Mouse (Mus musculus) forebrain, postnatal 0 days (tissue): ENCODE data around the gene Hapln4. TPM values are rescaled to one million over a fixed set of nuclear protein-coding genes. Genes with fewer than 3 reads are reported as not detected.
A peak's percentile ranks its signal among the peaks of the same experiment; 100 is the strongest.

ENCODE experiments used
- ATAC-seq: fragments of 200-750 bp; cut with Nextera tagmentation; 2 replicates; pipeline ENCODE4 v1.8.0; 2017; ENCODE audit warnings: mild to moderate bottlenecking, moderate library complexity
- DNase-seq: peaks from one replicate; pipeline ENCODE4 v3.0.0-alpha.2; 2015
- H3K27ac ChIP-seq: fragments of 300-500 bp; sonication (generic); 2 replicates; pipeline ENCODE4 v1.5.1; 2014; ENCODE audit warnings: low read depth, mild to moderate bottlenecking, antibody characterized with exemption, low read length, moderate library complexity, mixed read lengths
- H3K27me3 ChIP-seq: fragments of 300-500 bp; sonication (generic); 2 replicates; pipeline ENCODE4 v1.6.1; 2014; ENCODE audit warnings: mild to moderate bottlenecking, low read length, mixed read lengths; ENCODE audit not compliant: insufficient read depth
- H3K36me3 ChIP-seq: fragments of 300-500 bp; sonication (generic); 2 replicates; pipeline ENCODE4 v1.6.1; 2014; ENCODE audit warnings: mild to moderate bottlenecking, moderate library complexity; ENCODE audit not compliant: insufficient read depth
- H3K4me1 ChIP-seq: fragments of 300-500 bp; sonication (generic); 2 replicates; pipeline ENCODE4 v1.6.1; 2014; ENCODE audit warnings: antibody characterized with exemption; ENCODE audit not compliant: insufficient read depth
- H3K4me2 ChIP-seq: fragments of 300-500 bp; sonication (generic); 2 replicates; pipeline ENCODE4 v1.6.1; 2014; ENCODE audit warnings: low read depth, mild to moderate bottlenecking, moderate library complexity
- H3K4me3 ChIP-seq: fragments of 300-500 bp; sonication (generic); 2 replicates; pipeline ENCODE4 v1.5.1; 2014; ENCODE audit warnings: low read depth, low read length, mixed read lengths
- H3K9ac ChIP-seq: fragments of 300-500 bp; sonication (generic); 2 replicates; pipeline ENCODE4 v1.6.1; 2014; ENCODE audit warnings: mild to moderate bottlenecking
- H3K9me3 ChIP-seq: fragments of 300-500 bp; sonication (generic); 2 replicates; pipeline ENCODE4 v1.6.1; 2016; ENCODE audit warnings: low read length
- CTCF ChIP-seq: sonication (generic); IDR thresholded peaks from 2 replicates; pipeline ENCODE4 v1.5.1; 2016; ENCODE audit warnings: antibody characterized with exemption, control low read depth, low read depth
- WGBS: fragments of 180-500 bp; shearing (Covaris S2); extraction: QIAGEN DNeasy Blood & Tissue Kit; methylation state at CpG from one replicate; pipeline ENCODE4 v1.1.7; 2014; 5-methylcytosine and 5-hydroxymethylcytosine counted together
- microRNA-seq, 2 experiments: library from miRNA; unstranded; fragments of <30 nt; microRNA quantifications; one replicate each; pipeline ENCODE4; 2016
- polyA plus RNA-seq: library from polyadenylated mRNA; unstranded; fragments of >200 nt; fragmentation: Nextera tagmentation; extraction: Ambion mirVana; gene quantifications from 2 replicates; pipeline ENCODE4 v1.2.1, GENCODE M21; 2015
- total RNA-seq: library from RNA; depleted of rRNA; stranded (reverse); fragments of >200 nt; gene quantifications from 2 replicates; pipeline ENCODE4 v1.2.3, GENCODE M21; 2014; rRNA removed

The Hapln4 gene
- total and polyA plus RNA-seq, 2 experiments from 2014 or later, result 0.48 to 0.71 TPM

DNA sequence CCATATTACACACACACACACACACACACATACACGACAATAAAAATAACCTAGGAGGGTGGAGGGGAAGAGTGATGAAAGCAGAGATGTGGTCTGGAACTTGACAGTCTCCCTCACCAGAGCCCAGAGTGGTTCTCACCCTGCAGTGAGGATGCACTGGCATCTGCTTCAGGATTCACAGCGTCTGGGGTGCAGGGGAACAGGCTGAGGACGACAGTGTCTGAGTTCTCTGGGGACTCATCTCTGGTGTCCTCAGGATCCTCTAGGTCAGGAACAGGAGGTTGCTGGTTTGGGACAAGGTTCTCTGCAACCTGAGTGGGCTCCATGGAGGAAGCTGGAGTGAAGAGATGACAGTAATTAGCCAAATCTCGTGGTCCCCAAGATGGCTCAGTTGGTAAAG, 54.6 kb downstream of the Hapln4 start:
- Histone ChIP-seq H3K9me3 (no peaks in the 10 kb centered on the region), H3K4me2 (peak overlapping the region; percentile 67; the same call in 1 of the 2 replicates), H3K36me3 (peaks cover 32% of the 10 kb centered on the region; the same call in 1 of the 2 replicates), H3K9ac (no peak overlapping the region; the same call in 1 of the 2 replicates), H3K27ac (no peak overlapping the region), H3K27me3 (no peaks in the 10 kb centered on the region), H3K4me1 (peaks cover 16% of the 10 kb centered on the region), H3K4me3 (no peak overlapping the region)
- ATAC-seq (no peak), DNase-seq (no peak)
- TF ChIP-seq CTCF, result no peak
- 84% methylated on average over 4 of the region's 4 CpGs for WGBS

DNA sequence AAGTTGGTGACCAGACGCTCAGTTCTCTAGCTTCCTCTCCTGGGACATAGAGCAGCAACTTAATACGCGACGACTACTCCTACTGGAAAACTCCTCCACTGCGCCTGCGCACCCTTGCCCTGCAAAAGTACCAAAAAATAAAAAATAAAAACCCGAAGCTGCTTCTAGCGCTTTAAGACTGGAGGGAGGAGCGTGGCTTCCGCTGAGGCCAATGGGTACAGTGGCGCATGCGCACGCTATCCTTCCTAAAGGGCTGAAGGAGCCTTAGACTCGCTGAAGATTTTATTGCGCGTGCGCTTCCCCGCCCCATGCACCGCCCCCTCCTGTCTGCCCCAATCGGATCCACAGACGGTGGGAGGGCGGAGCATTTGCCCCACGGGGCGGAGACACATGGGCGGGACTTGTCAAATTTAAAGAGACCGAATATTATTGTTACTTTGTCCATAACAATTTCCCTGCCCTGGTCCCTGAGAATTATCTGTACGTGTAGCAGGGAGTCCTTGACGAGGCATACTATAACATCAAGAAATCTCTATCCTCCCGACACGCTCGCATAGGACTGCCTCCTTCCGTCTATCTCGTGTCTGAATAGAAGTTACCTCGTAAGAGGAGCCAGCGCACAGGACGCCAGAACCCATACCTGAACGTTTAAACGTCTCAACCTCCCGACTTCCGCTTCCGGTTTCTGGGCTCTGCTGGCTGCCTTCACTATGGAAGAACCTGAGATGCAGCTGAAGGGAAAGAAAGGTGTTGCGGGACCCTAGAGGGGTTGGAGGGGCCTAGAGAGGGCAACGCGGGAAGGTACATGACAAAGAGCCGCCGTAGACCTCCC, 56.0 kb downstream of the Hapln4 start, which contains the start of the genes Rfxank, Borcs8 and Mef2b:
TSS of gene Rfxank (minus strand) at position 129 of the 832 bp plus-strand sequence.
TSS of gene Borcs8 (plus strand) at position 474 of the 832 bp plus-strand sequence.
TSS of gene Mef2b (plus strand) at position 686 of the 832 bp plus-strand sequence.
- WGBS, result under 1% methylated on average over 46 of the region's 46 CpGs
- TF ChIP-seq CTCF, result no peak
- no peaks in the 10 kb centered on the region for H3K27me3 ChIP-seq
- peak within 1 kb of the TSS; percentile 89 for H3K27ac ChIP-seq
- peaks cover 16% of the 10 kb centered on the region for H3K4me1 ChIP-seq
- peak within 1 kb of the TSS; percentile 67 for H3K4me2 ChIP-seq
- ATAC-seq (peak; percentile 98), DNase-seq (peak; percentile 100)
- H3K36me3 ChIP-seq, result peaks cover 22% of the 10 kb centered on the region; the same call in 1 of the 2 replicates
- H3K9ac ChIP-seq, result peak within 1 kb of the TSS; percentile 83
- H3K4me3 ChIP-seq, result peak within 1 kb of the TSS; percentile 75
- H3K9me3 ChIP-seq, result no peaks in the 10 kb centered on the region

DNA sequence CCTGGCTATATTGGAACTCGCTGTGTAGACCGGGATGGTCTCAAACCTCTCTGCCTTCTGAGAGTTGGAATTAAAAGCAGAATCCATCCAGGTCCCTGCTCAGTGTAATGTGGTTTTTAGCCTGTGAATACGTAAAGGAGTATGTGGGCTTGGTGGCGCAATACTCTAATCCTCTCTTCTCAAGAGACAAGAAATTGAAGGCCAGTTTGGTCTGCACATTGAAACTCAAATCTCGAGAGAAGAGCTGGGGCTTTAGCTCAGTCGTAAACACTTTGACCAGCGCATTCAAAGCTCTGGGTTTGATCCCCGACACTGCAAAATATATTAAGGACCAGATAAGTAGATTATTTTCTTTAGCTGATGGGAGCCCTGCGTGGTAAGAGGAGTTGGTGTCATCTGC, 56.7 kb downstream of the Hapln4 start:
- H3K27me3 ChIP-seq, result no peaks in the 10 kb centered on the region
- H3K4me3 ChIP-seq, result peak overlapping the region; percentile 75
- no peak for ATAC-seq
- H3K9ac ChIP-seq, result peak overlapping the region; percentile 83
- 9% methylated on average over 9 of the region's 9 CpGs for WGBS
- peak; percentile 29 for DNase-seq
- no peak for TF ChIP-seq CTCF
- H3K9me3 ChIP-seq, result no peaks in the 10 kb centered on the region
- peaks cover 14% of the 10 kb centered on the region; the same call in 1 of the 2 replicates for H3K36me3 ChIP-seq
- H3K4me2 ChIP-seq, result peak overlapping the region; percentile 53
- peaks cover 16% of the 10 kb centered on the region for H3K4me1 ChIP-seq
- peak overlapping the region; percentile 89 for H3K27ac ChIP-seq

Small RNA genes lying within 50 kb of the gene (microRNA-seq; reads per million reads assigned to microRNA genes)
- 2.3 to 5.4 reads per million in 2 experiments for gene Mir7066

Other genes with a start within 250 kb of the Hapln4 start
- gene Cilp2, start 195.8 kb upstream of the Hapln4 start, total RNA-seq, result 13.5 and 13.8 TPM in 2 replicates
- 9.5 and 10.1 TPM in 2 replicates for gene Cilp2, start 195.8 kb upstream of the Hapln4 start, polyA plus RNA-seq
- 0.95 TPM in 1 of 2 replicates, not detected in the other for gene Tssk6, start 181.3 kb upstream of the Hapln4 start, total RNA-seq
- 2.9 and 4.1 TPM in 2 replicates for gene Tssk6, start 181.3 kb upstream of the Hapln4 start, polyA plus RNA-seq
- 90.7 and 130 TPM in 2 replicates for gene Ndufa13, start 180.9 kb upstream of the Hapln4 start, total RNA-seq
- gene Ndufa13, start 180.9 kb upstream of the Hapln4 start, polyA plus RNA-seq, result 209 and 263 TPM in 2 replicates
- gene Yjefn3, start 180.7 kb upstream of the Hapln4 start, total RNA-seq, result 8.9 and 15.0 TPM in 2 replicates
- gene Yjefn3, start 180.7 kb upstream of the Hapln4 start, polyA plus RNA-seq, result 15.3 and 16.5 TPM in 2 replicates
- gene Gatad2a, start 87.1 kb upstream of the Hapln4 start, total RNA-seq, result 22.9 and 27.8 TPM in 2 replicates
- gene Gatad2a, start 87.1 kb upstream of the Hapln4 start, polyA plus RNA-seq, result 21.7 and 24.9 TPM in 2 replicates
- gene Mau2, start 40.7 kb upstream of the Hapln4 start, total RNA-seq, result 137 and 142 TPM in 2 replicates
- 46.6 and 56.2 TPM in 2 replicates for gene Mau2, start 40.7 kb upstream of the Hapln4 start, polyA plus RNA-seq
- 19.9 and 20.9 TPM in 2 replicates for gene Sugp1, start 40.6 kb upstream of the Hapln4 start, total RNA-seq
- gene Sugp1, start 40.6 kb upstream of the Hapln4 start, polyA plus RNA-seq, result 41.8 and 46.1 TPM in 2 replicates
- gene Tm6sf2, start 10.5 kb upstream of the Hapln4 start, total RNA-seq, result 0.92 and 3.0 TPM in 2 replicates
- 0.18 and 0.56 TPM in 2 replicates for gene Tm6sf2, start 10.5 kb upstream of the Hapln4 start, polyA plus RNA-seq
- 316 and 372 TPM in 2 replicates for gene Ncan, start 37.4 kb downstream of the Hapln4 start, total RNA-seq
- gene Ncan, start 37.4 kb downstream of the Hapln4 start, polyA plus RNA-seq, result 112 and 209 TPM in 2 replicates
- 6.6 and 7.2 TPM in 2 replicates for gene Nr2c2ap, start 47.9 kb downstream of the Hapln4 start, total RNA-seq
- 55.9 and 58.0 TPM in 2 replicates for gene Nr2c2ap, start 47.9 kb downstream of the Hapln4 start, polyA plus RNA-seq
- 8.5 and 10.2 TPM in 2 replicates for gene Rfxank, start 55.7 kb downstream of the Hapln4 start, total RNA-seq
- gene Rfxank, start 55.7 kb downstream of the Hapln4 start, polyA plus RNA-seq, result 6.0 and 7.9 TPM in 2 replicates
- 59.3 and 74.9 TPM in 2 replicates for gene Borcs8, start 56.0 kb downstream of the Hapln4 start, total RNA-seq
- 56.5 and 64.4 TPM in 2 replicates for gene Borcs8, start 56.0 kb downstream of the Hapln4 start, polyA plus RNA-seq
- gene Mef2b, start 56.3 kb downstream of the Hapln4 start, total RNA-seq, result 0.90 TPM in 1 of 2 replicates, not detected in the other
- 1.3 and 1.7 TPM in 2 replicates for gene Mef2b, start 56.3 kb downstream of the Hapln4 start, polyA plus RNA-seq
- 60.7 and 74.9 TPM in 2 replicates for gene Tmem161a, start 88.9 kb downstream of the Hapln4 start, total RNA-seq
- 43.3 and 52.7 TPM in 2 replicates for gene Tmem161a, start 88.9 kb downstream of the Hapln4 start, polyA plus RNA-seq
- 11.7 and 12.0 TPM in 2 replicates for gene Slc25a42, start 128.8 kb downstream of the Hapln4 start, total RNA-seq
- gene Slc25a42, start 128.8 kb downstream of the Hapln4 start, polyA plus RNA-seq, result 4.6 and 6.2 TPM in 2 replicates
- gene Sugp2, start 150.8 kb downstream of the Hapln4 start, total RNA-seq, result 119 and 129 TPM in 2 replicates
- gene Sugp2, start 150.8 kb downstream of the Hapln4 start, polyA plus RNA-seq, result 50.9 and 65.0 TPM in 2 replicates
- gene Armc6, start 151.0 kb downstream of the Hapln4 start, total RNA-seq, result 108 and 136 TPM in 2 replicates
- gene Armc6, start 151.0 kb downstream of the Hapln4 start, polyA plus RNA-seq, result 119 and 122 TPM in 2 replicates
- 27.2 and 34.7 TPM in 2 replicates for gene Homer3, start 199.4 kb downstream of the Hapln4 start, total RNA-seq
- gene Homer3, start 199.4 kb downstream of the Hapln4 start, polyA plus RNA-seq, result 20.2 and 23.9 TPM in 2 replicates
- gene Ddx49, start 219.0 kb downstream of the Hapln4 start, total RNA-seq, result 46.6 and 49.3 TPM in 2 replicates
- 49.3 and 54.9 TPM in 2 replicates for gene Ddx49, start 219.0 kb downstream of the Hapln4 start, polyA plus RNA-seq
- 86.6 and 110 TPM in 2 replicates for gene Cope, start 219.1 kb downstream of the Hapln4 start, total RNA-seq
- 259 and 296 TPM in 2 replicates for gene Cope, start 219.1 kb downstream of the Hapln4 start, polyA plus RNA-seq
- 52.5 and 58.4 TPM in 2 replicates for gene Cers1, start 232.3 kb downstream of the Hapln4 start, total RNA-seq
- gene Cers1, start 232.3 kb downstream of the Hapln4 start, polyA plus RNA-seq, result 37.8 and 45.3 TPM in 2 replicates
- gene Gdf1, start 246.4 kb downstream of the Hapln4 start, total RNA-seq, result 8.1 and 9.3 TPM in 2 replicates
- 6.2 and 8.0 TPM in 2 replicates for gene Gdf1, start 246.4 kb downstream of the Hapln4 start, polyA plus RNA-seq